Mouse (Mus musculus) kidney, postnatal 36 days (tissue): ENCODE data around the gene Rgs10.

Source experiments
- DNase-seq, 2 experiments: peaks; one replicate each; pipeline ENCODE4 v3.0.0; 2021 to 2022; ENCODE audit warnings: mixed read lengths in 2 of 2

Rgs10 gene

GRCm38 (mm10) chr7:128408265-128408664, 10.3 kb downstream of the Rgs10 start:
- DNase-seq: peak in 1 of 2 experiments; percentile 22

GRCm38 (mm10) chr7:128403988-128404387, 14.6 kb downstream of the Rgs10 start:
- no peak for DNase-seq

- DNase-seq: no peak
These were observed 15.0 kb downstream of the Rgs10 start for GRCm38 (mm10) chr7:128403586-128403985.

DNA sequence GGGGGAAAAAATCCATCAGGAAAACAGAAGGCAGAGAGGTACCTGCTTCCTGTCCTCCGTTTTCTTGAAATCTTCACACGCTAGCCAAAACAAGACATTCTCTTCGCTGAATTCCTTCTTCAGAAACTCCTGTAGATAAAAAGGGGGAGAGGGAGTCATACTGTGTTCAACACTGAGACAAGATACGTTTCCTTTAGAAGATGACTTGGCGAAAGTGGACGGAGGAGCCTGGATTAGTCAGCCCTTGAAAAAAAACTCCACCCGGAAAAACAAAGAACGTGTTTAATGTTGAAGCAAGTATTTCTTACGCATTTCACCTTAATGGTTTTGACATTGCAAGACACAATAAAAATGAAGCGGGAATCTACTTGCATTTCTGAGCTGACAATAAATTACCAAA, 15.4 kb downstream of the Rgs10 start:
- DNase-seq: no peak

DNA sequence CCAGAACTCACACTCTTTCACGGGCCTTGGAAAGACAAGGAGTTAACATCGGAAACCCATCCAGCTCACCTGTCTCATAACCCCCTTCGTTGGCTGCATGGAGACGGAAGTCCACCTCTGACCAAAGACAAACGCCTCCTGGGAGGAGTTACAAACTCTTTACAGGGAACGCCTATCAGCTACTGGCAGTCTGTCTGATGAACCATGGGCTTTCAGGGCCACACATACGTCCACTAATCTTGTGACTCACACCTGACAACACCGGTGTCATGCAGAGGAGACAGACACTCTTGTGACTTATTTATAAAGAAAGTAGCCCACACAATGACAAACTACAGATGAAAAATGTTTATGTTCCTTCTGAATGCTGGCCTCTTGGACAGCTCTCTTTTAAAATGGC, 16.0 kb downstream of the Rgs10 start:
- DNase-seq: no peak

GRCm38 (mm10) chr7:128398664-128399063, 19.9 kb downstream of the Rgs10 start:
- no peak for DNase-seq

GRCm38 (mm10) chr7:128397066-128397465, 21.5 kb downstream of the Rgs10 start:
- no peak for DNase-seq

- no peak for DNase-seq
These were observed 24.8 kb downstream of the Rgs10 start for GRCm38 (mm10) chr7:128393756-128394155.

- no peak for DNase-seq
These were observed 25.6 kb downstream of the Rgs10 start for GRCm38 (mm10) chr7:128392972-128393314.

DNA sequence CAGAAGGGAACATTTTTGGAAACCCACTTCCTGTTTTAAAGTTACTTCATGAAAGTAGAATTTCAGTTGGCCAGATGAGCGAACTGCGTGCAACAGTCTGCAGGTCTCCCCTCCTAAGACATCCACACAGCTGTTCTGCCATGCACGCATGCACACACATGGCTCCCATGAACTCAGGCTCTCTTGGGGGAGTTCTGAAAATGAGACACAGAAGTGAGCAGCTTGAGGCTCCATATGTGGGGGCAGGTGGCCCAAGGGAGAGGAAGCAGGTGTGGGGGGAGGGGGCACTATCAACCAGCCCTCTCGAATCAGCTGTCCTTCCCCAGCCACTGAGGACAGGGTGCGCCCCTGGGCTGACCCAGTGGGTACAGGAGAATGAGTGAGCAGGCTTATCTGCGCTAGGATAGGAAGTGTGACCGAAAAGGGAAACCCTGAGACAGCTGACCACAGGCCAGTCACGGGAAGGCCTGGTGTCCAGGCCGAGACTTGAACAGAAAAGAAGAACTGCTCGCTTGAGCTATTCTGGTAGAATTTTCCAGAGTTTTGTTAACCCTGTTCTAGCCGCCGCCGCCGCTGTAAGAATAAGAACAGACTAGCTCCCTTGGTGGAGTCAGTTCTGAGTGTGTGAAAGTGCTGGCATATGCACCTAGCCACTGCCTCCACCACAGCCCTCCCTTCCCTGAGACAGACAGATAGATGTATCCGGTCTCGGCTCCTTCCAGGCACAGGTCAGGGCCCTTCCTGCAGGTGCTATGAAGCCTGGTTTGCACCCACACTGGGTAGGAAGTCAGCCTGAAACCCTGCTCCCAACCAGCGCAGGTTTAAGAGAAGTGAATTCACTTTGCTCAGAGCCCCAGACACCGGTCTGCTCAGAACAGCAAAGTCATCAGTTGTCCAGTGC, 26.2 kb downstream of the Rgs10 start:
- DNase-seq: peak in 1 of 2 experiments; percentile 11

DNA sequence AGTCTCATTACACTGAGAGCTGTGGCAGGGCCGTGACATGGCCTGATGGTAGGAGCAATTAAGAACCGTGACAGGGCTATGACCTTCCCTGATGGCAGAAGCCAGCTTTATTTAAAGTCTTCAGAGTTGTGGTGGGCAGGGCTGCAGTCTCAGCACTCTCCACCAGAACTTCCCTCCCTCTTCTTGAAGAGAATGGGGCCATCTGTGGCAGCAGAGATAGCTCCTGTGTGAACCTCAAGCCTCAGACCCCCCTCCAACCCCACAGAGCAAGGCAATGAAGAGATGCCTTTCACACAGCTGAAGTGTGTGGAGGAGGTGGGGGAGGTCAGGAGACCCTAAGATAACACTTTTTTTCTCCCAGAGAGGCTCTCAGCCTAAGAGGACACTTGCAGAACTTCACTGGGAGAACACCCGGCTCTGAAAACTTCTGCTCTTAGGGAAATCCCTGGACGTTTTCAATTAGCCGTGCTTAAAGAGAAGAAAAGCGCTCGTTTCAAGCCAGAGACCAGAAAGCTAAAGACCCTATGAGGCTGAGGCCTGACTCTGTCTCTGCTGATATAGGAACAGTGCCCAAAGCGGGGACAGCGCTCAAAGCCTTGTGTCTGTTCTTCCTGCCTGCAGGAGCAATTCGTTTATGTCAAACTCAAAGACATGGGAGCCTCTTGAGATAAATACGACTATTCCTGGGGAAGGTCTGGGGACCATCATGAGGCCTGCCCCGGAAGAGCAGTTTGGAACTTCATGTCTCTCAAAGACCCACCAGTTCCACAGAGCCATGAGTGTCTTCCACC, 27.1 kb downstream of the Rgs10 start:
- DNase-seq: no peak

DNA sequence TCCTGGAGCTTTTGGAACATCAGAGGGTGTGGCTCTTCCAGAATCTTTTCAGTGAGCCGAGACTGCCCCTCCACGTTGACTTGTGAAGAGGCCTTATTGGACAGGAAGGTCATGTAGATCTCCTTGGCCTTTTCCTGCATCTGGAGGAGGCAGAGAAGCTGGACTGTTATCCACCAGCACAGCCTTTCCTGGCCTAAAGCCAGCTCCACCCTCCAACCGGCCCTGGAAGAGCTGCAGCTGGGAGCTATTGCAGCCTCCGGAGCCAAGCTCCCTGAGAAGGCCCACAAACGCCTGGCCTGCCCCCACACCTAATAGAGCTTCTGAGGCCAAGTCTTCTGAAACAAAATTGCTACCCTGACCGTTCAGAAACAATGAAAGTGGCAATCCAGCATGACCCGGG, 29.6 kb downstream of the Rgs10 start:
- DNase-seq: peak; percentile 19 to 62

GRCm38 (mm10) chr7:128383726-128384463, 34.7 kb downstream of the Rgs10 start:
- no peak for DNase-seq

GRCm38 (mm10) chr7:128383189-128383725, 35.3 kb downstream of the Rgs10 start:
- no peak for DNase-seq

GRCm38 (mm10) chr7:128382527-128382860, 36.1 kb downstream of the Rgs10 start:
- DNase-seq: no peak

- DNase-seq: no peak
These were observed 36.6 kb downstream of the Rgs10 start for GRCm38 (mm10) chr7:128381811-128382526.

DNA sequence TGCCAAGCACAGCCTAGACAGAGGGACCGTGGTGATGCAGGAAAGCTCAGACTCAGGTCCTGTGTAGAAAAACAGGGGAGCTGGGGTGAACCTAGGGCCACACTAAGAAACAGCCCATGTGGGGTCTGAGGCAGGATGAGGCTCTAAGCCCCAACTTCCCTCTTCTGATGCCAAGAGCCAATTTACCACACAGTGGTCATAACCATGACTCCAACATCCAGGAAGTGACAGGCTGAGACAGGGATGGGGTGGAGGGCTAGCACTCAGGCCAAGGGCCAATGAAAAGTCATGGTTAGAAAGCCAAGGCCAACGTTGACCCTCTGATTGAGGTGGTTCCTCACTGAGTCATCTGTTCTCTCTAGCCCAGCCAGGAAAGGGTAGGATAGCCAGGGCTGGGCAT, 37.6 kb downstream of the Rgs10 start:
- DNase-seq: no peak

GRCm38 (mm10) chr7:128379162-128379805, 39.3 kb downstream of the Rgs10 start:
- DNase-seq: no peak

DNA sequence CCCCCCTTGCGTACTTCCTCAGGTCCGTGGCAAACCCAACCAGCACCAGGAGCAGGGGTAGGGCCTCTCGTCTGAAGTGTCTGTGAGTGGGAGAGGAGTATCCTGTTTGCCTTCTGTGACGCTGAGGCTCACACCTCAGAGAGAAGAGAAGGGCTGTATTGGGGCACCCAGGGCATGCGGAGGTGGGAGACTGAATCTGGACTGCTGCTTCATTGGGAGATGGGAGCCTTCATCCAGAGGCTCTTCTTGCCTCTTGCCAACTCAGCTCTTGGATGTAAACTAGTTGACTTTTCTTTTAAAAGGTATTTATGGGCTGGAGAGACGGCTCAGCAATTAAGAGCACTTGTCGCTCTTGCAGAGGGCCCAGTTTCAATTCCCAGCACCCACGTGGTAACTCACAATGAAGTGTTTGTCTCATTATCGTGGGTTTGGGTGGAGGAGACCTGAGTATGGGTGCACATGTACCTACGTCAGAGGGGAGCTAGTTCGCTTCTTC, 42.3 kb downstream of the Rgs10 start:
- DNase-seq: no peak

GRCm38 (mm10) chr7:128374156-128374555, 44.4 kb downstream of the Rgs10 start:
- DNase-seq: no peak

DNA sequence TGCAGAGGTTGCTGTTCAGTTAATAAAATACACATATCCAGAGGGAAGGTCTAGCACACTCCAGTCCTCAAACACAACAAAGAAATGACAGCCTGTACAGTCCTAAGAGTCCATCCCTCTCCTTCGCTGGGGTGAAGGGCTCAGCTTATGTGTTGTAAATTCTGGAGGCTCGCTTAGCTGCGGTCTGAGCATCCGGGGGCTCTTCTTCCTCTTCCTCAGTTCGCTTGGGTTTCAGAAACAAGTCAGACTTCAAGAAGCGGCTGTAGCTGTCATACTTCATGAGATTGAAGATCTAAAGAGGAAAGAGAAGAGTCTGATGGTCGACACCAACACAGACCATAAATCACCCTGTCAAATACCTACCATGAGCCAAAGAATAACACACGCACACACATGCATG, 44.8 kb downstream of the Rgs10 start:
- DNase-seq: no peak

GRCm38 (mm10) chr7:128372331-128372730, 46.2 kb downstream of the Rgs10 start:
- peak in 1 of 2 experiments; percentile 66 for DNase-seq
